Mouse (Mus musculus) hindbrain, embryonic 13.5 days (tissue): ENCODE measurements around the gene Gm45837. TPM values are rescaled to one million over a fixed set of nuclear protein-coding genes. Genes with fewer than 3 reads are reported as not detected.
A peak's percentile ranks its signal among the peaks of the same experiment; 100 is the strongest.
"Not testable (repeated sequence)": the region's sequence is repeated elsewhere in the genome, so short reads cannot be mapped to it uniquely, and the experiment has no call there.

Experiments
- ATAC-seq: fragments of 200-750 bp; cut with Nextera tagmentation; 2 replicates; pipeline ENCODE4 v1.8.0; 2017; ENCODE audit warnings: moderate TSS enrichment; ENCODE audit not compliant: low FRiP score
- H3K27ac ChIP-seq: fragments of 300-500 bp; sonication (generic); 2 replicates; pipeline ENCODE4 v1.5.1; 2015; ENCODE audit warnings: inconsistent platforms, mild to moderate bottlenecking, moderate library complexity
- H3K27me3 ChIP-seq: fragments of 300-500 bp; sonication (generic); 2 replicates; pipeline ENCODE4 v1.6.1; 2015; ENCODE audit warnings: mild to moderate bottlenecking, inconsistent platforms
- H3K36me3 ChIP-seq: fragments of 300-500 bp; sonication (generic); 2 replicates; pipeline ENCODE4 v1.6.1; 2015; ENCODE audit warnings: mild to moderate bottlenecking, inconsistent platforms
- H3K4me1 ChIP-seq: fragments of 300-500 bp; sonication (generic); replicated peaks from 2 replicates; pipeline ENCODE4 v1.6.1; 2015; ENCODE audit warnings: inconsistent platforms
- H3K4me2 ChIP-seq: fragments of 300-500 bp; sonication (generic); 2 replicates; pipeline ENCODE4 v1.6.1; 2015; ENCODE audit warnings: inconsistent platforms, mild to moderate bottlenecking, moderate library complexity
- H3K4me3 ChIP-seq: fragments of 300-500 bp; sonication (generic); 2 replicates; pipeline ENCODE4 v1.5.1; 2015; ENCODE audit warnings: mild to moderate bottlenecking, inconsistent platforms
- H3K9ac ChIP-seq: fragments of 300-500 bp; sonication (generic); 2 replicates; pipeline ENCODE4 v1.6.1; 2015; ENCODE audit warnings: mild to moderate bottlenecking, inconsistent platforms
- H3K9me3 ChIP-seq: fragments of 300-500 bp; sonication (generic); 2 replicates; pipeline ENCODE4 v1.6.1; 2016; ENCODE audit warnings: inconsistent platforms
- WGBS: fragments of 180-500 bp; shearing (Covaris S2); methylation state at CpG from one replicate; pipeline ENCODE4 v1.1.7; 2015; 5-methylcytosine and 5-hydroxymethylcytosine counted together
- microRNA counts: library from miRNA; unstranded; fragments of <30 nt; microRNA quantifications from one replicate; lab custom pipeline; 2016
- microRNA-seq: library from miRNA; unstranded; fragments of <30 nt; microRNA quantifications from one replicate; pipeline ENCODE4, GENCODE M21; 2016
- polyA plus RNA-seq: library from polyadenylated mRNA; unstranded; fragments of >200 nt; fragmentation: Nextera tagmentation; extraction: Ambion mirVana; gene quantifications from 2 replicates; pipeline ENCODE4 v1.2.1, GENCODE M21; 2015

Gene Gm45837
- polyA plus RNA-seq, 1 experiment from 2014 or later, result not detected

DNA sequence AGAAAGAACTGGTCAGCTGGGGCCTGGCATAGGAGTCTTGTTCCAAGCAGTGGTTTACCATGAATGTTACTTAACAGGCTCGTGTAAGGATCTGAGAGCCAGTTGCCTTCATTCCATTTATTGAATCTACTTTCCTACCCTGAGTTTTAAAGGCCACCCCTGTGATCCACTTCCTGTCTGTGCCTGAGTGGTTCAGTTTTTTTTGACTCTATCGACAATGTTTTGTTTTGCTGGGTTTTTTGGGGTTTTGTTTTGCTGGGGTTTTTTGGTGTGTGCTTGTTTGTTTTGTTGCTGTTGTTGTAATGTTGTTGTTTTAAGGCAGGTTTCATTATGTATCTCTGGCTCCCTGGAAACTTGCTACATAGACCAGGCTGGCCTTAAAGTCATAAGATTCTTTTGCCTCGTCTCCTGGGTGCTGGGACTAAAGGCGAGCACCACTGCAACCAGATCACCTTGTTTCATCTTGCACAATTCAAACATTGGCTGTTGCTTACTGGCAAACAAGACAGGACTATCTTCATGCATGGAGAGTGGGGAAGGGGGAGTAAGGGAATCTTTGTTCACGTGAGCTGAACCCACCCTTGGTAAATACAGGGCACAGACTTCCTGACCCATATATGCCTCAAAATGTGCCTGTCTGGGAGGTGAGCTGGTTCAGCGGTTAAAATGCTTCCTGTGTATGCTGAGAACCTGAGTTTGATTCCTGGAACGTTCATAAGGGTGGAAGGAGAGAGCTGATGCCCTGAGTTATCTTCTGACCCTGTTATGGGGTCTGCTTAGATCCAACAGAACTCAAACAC lies 140.2 kb downstream of the Gm45837 start:
- no peaks in the 10 kb centered on the region for H3K36me3 ChIP-seq
- 79% methylated on average over 7 of the region's 7 CpGs for WGBS
- H3K27me3 ChIP-seq, result no peaks in the 10 kb centered on the region
- no peak for ATAC-seq
- no peak overlapping the region for H3K4me3 ChIP-seq
- H3K9ac ChIP-seq, result no peak overlapping the region
- H3K4me1 ChIP-seq, result no peaks in the 10 kb centered on the region
- H3K4me2 ChIP-seq, result no peak overlapping the region
- H3K27ac ChIP-seq, result no peak overlapping the region
- H3K9me3 ChIP-seq, result no peaks in the 10 kb centered on the region

- Histone ChIP-seq H3K4me3 (no peak overlapping the region), H3K4me1 (no peaks in the 10 kb centered on the region), H3K4me2 (no peak overlapping the region), H3K36me3 (no peaks in the 10 kb centered on the region), H3K9ac (no peak overlapping the region), H3K9me3 (no peaks in the 10 kb centered on the region), H3K27me3 (no peaks in the 10 kb centered on the region), H3K27ac (no peak overlapping the region)
- ATAC-seq, result no peak
- 96% methylated on average over 1 of the region's 1 CpGs for WGBS
Observed at GRCm38 (mm10) chr7:101551530-101551929, 140.8 kb downstream of the Gm45837 start.

DNA sequence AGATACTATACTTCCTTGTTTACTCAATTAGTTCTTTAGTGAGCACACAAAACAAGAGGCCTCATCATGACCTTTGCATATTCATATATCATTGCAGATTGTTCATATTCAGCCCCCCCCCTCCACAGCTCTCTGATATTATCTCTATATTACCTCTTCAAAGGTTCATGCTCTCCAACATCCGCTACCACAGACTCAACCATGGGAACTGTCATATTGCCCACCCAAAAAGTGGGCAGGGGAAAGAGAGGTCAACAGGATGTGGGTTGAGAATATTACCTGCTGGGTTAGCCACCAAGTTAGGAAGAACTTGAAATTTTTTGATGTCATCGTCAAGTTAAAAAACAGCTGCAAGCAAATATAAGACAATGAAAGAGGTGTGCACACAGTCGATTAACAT lies 144.8 kb downstream of the Gm45837 start:
- H3K9ac ChIP-seq, H3K27me3 ChIP-seq, H3K4me3 ChIP-seq, H3K36me3 ChIP-seq, H3K9me3 ChIP-seq, ATAC-seq, H3K4me2 ChIP-seq, H3K27ac ChIP-seq, H3K4me1 ChIP-seq: not testable (repeated sequence)
- WGBS, result 98% methylated on average over 3 of the region's 3 CpGs

GRCm38 (mm10) chr7:101557391-101557790 lies 146.7 kb downstream of the Gm45837 start:
- 65% methylated on average over 1 of the region's 1 CpGs for WGBS
- H3K4me3 ChIP-seq, result no peak overlapping the region

DNA sequence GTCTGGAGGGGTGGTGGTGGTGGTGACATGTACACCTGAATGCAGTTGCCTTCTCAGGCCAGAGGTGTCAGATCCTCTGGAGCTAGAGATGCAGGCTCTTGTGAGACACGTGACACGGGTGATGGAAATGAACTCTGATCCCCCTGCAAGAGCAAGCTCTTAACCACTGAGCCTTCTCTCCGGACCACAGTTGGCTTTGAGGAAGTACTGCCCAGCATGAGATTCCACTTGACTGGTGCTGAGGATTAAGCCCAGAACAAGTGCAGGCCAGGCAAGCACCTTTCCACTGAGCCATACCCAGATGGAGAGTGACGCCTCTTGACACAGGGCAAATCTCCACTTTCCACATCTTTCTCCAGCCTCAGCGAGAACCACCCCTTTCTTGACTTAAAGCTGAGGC lies 148.7 kb downstream of the Gm45837 start:
- H3K9me3 ChIP-seq, H3K36me3 ChIP-seq, H3K27ac ChIP-seq, H3K4me3 ChIP-seq, ATAC-seq, H3K27me3 ChIP-seq, H3K4me2 ChIP-seq, H3K9ac ChIP-seq, H3K4me1 ChIP-seq: not testable (repeated sequence)
- WGBS, result 83% methylated on average over 5 of the region's 5 CpGs

More at GRCm38 (mm10) chr7:101557391-101557790, 146.7 kb downstream of the Gm45837 start:
- H3K4me1 ChIP-seq, result no peaks in the 10 kb centered on the region
- H3K27ac ChIP-seq, result no peak overlapping the region
- ATAC-seq, result no peak
- H3K4me2 ChIP-seq, result no peak overlapping the region
- no peaks in the 10 kb centered on the region for H3K9me3 ChIP-seq
- H3K27me3 ChIP-seq, result no peaks in the 10 kb centered on the region
- no peaks in the 10 kb centered on the region for H3K36me3 ChIP-seq
- H3K9ac ChIP-seq, result no peak overlapping the region

MicroRNAs encoded within 50 kb of the gene (microRNA counts, 519-probe panel; counts per million panel counts)
- microRNA mmu-miR-139-3p (lab: Ali Mortazavi, UCI) (51.3 counts per million), microRNA mmu-miR-139-5p (lab: Ali Mortazavi, UCI) (2,342 counts per million, percentile 19 among the panel's probes with 10 or more counts)

Small RNA genes within 50 kb of the gene (microRNA-seq; reads per million reads assigned to microRNA genes)
- gene Mir139, result 4,100 reads per million, percentile 89 among the genes with 10 or more reads in this experiment

Other genes starting within 250 kb of the Gm45837 start
- 17.5 and 20.8 TPM in 2 replicates for gene Atg16l2, start 108.6 kb upstream of the Gm45837 start, polyA plus RNA-seq
- gene Stard10, start 93.8 kb upstream of the Gm45837 start, polyA plus RNA-seq, result 9.7 and 10.0 TPM in 2 replicates
- gene Arap1, start 62.8 kb upstream of the Gm45837 start, polyA plus RNA-seq, result 7.6 and 11.6 TPM in 2 replicates
- gene Pde2a, start 10.8 kb downstream of the Gm45837 start, polyA plus RNA-seq, result 28.8 and 31.6 TPM in 2 replicates
- gene Art2b, start 174.7 kb downstream of the Gm45837 start, polyA plus RNA-seq, result not detected in 2 replicates